Mouse (Mus musculus): Measurements from ENCODE around the gene Pttg1. TPM values are rescaled to one million over a fixed set of nuclear protein-coding genes. Genes with fewer than 3 reads are reported as not detected.

Pttg1 gene
- polyA plus RNA-seq, 1 experiment from 2014 or later, result 98.6 TPM

DNA sequence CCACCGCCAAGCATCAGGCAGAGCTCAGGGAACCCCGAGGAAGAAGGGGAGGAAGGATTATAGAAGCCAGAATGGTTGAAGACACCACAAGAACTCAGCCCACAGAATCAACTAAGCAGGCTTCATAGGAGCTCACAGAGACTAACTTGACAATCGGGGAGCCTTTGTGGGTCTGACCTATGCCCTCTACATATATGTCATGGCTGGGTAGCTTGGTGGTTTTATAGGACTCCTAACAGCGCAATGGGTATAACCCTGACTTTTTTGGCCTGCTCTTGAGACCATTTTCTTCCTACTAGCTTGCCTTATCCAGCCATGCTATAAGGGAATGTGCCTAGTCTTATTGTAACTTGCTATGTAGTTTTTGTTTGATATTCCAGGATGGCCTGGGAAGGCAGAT is 29.8 kb downstream of the Pttg1 start:
- Histone ChIP-seq H3K4me3 (ENCODE audit: low read length) (no peak overlapping the region), H3K27me3 (ENCODE audit: control insufficient read depth, insufficient read depth, low read depth, low read length) (no peaks in the 10 kb centered on the region), H3K27ac (ENCODE audit: low read length) (no peak overlapping the region), H3K4me1 (replicated peaks; ENCODE audit: control insufficient read depth, insufficient read depth, low read length) (no peaks in the 10 kb centered on the region), H3K36me3 (ENCODE audit: control insufficient read depth, insufficient read depth, low read length) (no peaks in the 10 kb centered on the region), H3K4me2 (ENCODE audit: low read depth, low read length) (no peak overlapping the region), H3K9me3 (ENCODE audit: control insufficient read depth, low read length) (no peaks in the 10 kb centered on the region), H3K9ac (ENCODE audit: low read length) (no peak overlapping the region)
- WGBS, result 90% methylated on average over 4 of the region's 4 CpGs
- no peak for ATAC-seq (ENCODE audit: low read depth)

DNA sequence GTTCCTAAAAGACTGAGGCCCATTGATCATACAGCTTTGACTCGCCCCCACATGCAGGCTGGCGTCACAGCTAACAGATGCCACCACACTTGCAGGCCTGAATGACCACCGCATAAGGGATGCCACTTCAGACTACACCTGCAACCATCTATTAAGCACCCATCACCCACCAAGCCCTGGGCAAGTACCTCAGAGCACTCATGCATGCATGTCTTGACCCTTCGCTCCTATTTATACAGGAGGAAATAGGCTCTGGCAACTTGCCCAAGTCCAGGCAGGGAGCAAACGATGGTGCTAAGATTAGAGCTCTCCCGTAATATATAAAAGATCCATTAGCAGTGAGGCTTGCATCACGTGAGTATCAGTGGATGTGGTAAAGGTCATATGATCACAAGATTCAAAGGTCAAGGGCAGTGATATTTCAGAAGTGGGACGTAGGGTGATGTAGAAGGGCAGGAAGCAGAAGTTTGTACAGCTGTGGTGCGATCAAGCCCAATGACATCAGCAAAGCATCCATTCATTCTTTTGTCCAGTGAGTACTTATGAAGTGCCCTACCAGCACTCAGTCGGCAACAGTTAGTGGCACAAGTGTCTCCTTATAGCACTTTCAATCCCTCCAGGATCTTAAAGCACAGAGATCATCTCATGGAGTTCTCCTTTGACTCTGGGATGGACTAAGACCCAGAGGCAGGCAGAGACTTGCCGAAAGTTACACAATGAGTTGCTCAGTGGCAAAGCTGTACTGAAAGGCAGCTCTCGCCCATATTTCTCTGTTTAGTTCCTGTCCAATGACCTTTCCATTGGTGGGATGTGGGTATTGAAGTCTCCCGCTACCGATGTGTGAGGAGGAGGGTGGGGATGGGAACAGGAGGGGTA is 30.7 kb downstream of the Pttg1 start:
- peak; percentile 51; the same call in 1 of the 2 replicates for ATAC-seq (ENCODE audit: low read depth)

DNA sequence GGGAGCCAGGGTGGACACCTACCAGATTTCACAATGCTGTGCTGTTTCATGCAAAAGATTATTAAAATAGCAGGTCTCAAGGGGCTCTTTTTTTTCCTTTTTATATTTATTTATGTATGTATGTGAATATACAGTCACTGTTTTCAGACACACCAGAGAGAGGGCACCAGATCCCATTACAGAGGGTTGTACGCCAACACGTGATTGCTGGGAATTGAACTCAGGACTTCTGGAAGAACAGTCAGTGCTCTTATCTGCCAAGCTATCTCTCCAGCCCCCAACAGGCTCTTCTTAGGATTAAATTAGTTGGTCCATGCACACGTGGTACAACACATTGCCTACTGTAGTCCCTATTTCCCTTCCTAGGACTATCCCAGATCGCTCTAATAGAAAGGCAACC is 32.7 kb downstream of the Pttg1 start:
- no peak overlapping the region for H3K9ac ChIP-seq (ENCODE audit: low read length)
- H3K27me3 ChIP-seq (ENCODE audit: control insufficient read depth, insufficient read depth, low read depth, low read length), result no peaks in the 10 kb centered on the region
- no peaks in the 10 kb centered on the region for H3K4me1 ChIP-seq (replicated peaks; ENCODE audit: control insufficient read depth, insufficient read depth, low read length)
- 82% methylated on average over 4 of the region's 4 CpGs for WGBS
- H3K27ac ChIP-seq (ENCODE audit: low read length), result no peak overlapping the region
- no peaks in the 10 kb centered on the region for H3K36me3 ChIP-seq (ENCODE audit: control insufficient read depth, insufficient read depth, low read length)
- no peak for ATAC-seq (ENCODE audit: low read depth)
- no peaks in the 10 kb centered on the region for H3K9me3 ChIP-seq (ENCODE audit: control insufficient read depth, low read length)
- no peak overlapping the region for H3K4me2 ChIP-seq (ENCODE audit: low read depth, low read length)
- no peak overlapping the region for H3K4me3 ChIP-seq (ENCODE audit: low read length)

More for the DNA sequence above, 30.7 kb downstream of the Pttg1 start:
- Histone ChIP-seq H3K27me3 (ENCODE audit: control insufficient read depth, insufficient read depth, low read depth, low read length) (no peaks in the 10 kb centered on the region), H3K4me3 (ENCODE audit: low read length) (no peak overlapping the region), H3K36me3 (ENCODE audit: control insufficient read depth, insufficient read depth, low read length) (no peaks in the 10 kb centered on the region), H3K4me1 (replicated peaks; ENCODE audit: control insufficient read depth, insufficient read depth, low read length) (no peaks in the 10 kb centered on the region), H3K9ac (ENCODE audit: low read length) (no peak overlapping the region), H3K27ac (ENCODE audit: low read length) (no peak overlapping the region), H3K4me2 (ENCODE audit: low read depth, low read length) (no peak overlapping the region), H3K9me3 (ENCODE audit: control insufficient read depth, low read length) (no peaks in the 10 kb centered on the region)
- 45% methylated on average over 14 of the region's 14 CpGs for WGBS

DNA sequence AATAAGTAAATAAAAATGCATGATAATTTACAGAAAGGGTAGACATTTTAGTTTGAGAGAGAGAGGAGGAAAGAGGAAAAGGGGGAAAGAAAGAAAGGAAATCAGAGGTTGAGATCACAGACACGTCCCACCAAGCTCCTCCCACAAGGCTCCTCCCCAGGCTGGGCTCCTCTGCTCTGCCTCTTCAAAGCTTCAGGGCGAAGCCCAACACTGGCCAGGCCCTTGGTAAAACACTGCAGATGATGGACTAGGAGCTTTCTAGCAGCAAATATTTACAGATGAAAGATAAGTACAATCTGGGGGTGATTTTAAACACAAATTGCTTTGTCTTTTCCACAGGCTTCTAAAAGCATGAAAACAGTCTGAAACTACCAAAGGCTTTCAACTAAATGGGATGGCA is 33.3 kb downstream of the Pttg1 start:
- H3K4me2 ChIP-seq (ENCODE audit: low read depth, low read length), result no peak overlapping the region
- no peak overlapping the region for H3K4me3 ChIP-seq (ENCODE audit: low read length)
- no peaks in the 10 kb centered on the region for H3K9me3 ChIP-seq (ENCODE audit: control insufficient read depth, low read length)
- ATAC-seq (ENCODE audit: low read depth), result no peak
- no peak overlapping the region for H3K9ac ChIP-seq (ENCODE audit: low read length)
- H3K4me1 ChIP-seq (replicated peaks; ENCODE audit: control insufficient read depth, insufficient read depth, low read length), result no peaks in the 10 kb centered on the region
- no peaks in the 10 kb centered on the region for H3K27me3 ChIP-seq (ENCODE audit: control insufficient read depth, insufficient read depth, low read depth, low read length)
- H3K27ac ChIP-seq (ENCODE audit: low read length), result no peak overlapping the region
- H3K36me3 ChIP-seq (ENCODE audit: control insufficient read depth, insufficient read depth, low read length), result no peaks in the 10 kb centered on the region
- WGBS, result 16% methylated on average over 2 of the region's 2 CpGs

DNA sequence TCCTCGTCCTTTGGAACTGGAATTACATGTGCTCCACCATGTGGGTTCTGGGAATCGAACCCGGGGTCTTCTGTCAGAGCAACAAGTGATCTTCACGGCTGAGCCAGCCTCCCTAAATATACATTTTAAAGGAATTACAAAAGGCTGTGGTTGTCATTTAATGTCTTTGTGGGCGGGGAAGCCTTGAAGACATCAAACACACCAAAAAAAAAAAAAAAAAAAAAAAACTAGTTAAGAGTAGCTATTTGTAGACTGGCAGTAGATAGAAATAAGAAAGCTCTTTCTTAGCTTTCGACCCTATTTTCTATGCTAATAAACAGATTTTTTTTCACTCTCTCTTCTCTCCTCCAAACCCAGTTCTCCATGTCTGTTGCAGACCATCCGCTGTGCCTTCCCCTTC is 36.9 kb downstream of the Pttg1 start:
- ATAC-seq (ENCODE audit: low read depth), result no peak
- Histone ChIP-seq H3K27ac (ENCODE audit: low read length) (no peak overlapping the region), H3K36me3 (ENCODE audit: control insufficient read depth, insufficient read depth, low read length) (no peaks in the 10 kb centered on the region), H3K4me2 (ENCODE audit: low read depth, low read length) (no peak overlapping the region), H3K27me3 (ENCODE audit: control insufficient read depth, insufficient read depth, low read depth, low read length) (no peaks in the 10 kb centered on the region), H3K4me3 (ENCODE audit: low read length) (no peak overlapping the region), H3K4me1 (replicated peaks; ENCODE audit: control insufficient read depth, insufficient read depth, low read length) (peaks cover 4% of the 10 kb centered on the region; the same call in 1 of the 2 replicates), H3K9me3 (ENCODE audit: control insufficient read depth, low read length) (no peaks in the 10 kb centered on the region), H3K9ac (ENCODE audit: low read length) (no peak overlapping the region)
- WGBS, result 77% methylated on average over 7 of the region's 7 CpGs

DNA sequence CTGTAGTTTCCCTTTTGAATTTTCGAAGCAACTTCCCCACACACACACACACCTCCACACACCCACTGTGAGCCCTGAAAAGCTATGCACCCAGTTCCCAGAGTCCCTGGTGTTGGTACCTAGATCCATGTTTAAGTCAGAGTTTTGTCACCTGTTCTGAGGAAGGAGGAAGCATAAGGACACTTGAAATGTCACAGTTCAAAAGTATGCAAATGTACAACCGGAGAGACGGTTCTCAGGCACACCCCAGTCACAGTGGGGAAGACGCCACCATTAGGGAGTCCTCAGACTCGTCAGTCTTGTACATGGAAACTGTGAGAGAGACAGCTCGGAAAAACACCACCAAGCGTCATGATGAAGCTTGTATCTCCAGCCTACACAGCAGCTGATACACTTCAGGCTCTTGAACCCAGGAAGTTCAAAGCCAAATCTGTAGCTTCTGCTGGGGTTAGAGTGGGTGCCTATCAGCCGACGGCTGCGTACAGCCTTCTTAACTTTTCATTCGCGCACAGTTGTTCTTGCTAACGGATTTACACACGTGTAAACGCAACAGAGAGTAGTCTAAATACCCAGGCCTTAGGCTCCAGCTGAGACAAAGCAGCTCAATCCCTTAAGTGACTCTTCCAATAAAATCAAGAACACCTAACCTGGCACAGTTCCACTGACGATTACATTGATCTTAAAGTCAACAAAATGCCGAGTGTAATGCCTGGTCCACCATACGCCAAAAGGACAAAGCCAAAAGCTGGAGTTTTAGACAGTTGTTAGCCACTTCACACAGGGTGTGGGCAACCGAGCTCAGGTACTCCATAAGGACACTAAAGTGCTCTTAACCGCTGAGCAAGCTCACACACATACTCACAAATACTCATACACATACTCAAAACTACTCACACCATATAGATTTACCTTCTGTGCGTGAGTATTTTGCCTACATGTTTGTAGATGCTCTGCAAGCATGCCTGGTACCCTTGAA is 37.6 kb downstream of the Pttg1 start:
- WGBS, result 66% methylated on average over 21 of the region's 21 CpGs
- ATAC-seq (ENCODE audit: low read depth), result no peak
- H3K4me2 ChIP-seq (ENCODE audit: low read depth, low read length), result no peak overlapping the region

DNA sequence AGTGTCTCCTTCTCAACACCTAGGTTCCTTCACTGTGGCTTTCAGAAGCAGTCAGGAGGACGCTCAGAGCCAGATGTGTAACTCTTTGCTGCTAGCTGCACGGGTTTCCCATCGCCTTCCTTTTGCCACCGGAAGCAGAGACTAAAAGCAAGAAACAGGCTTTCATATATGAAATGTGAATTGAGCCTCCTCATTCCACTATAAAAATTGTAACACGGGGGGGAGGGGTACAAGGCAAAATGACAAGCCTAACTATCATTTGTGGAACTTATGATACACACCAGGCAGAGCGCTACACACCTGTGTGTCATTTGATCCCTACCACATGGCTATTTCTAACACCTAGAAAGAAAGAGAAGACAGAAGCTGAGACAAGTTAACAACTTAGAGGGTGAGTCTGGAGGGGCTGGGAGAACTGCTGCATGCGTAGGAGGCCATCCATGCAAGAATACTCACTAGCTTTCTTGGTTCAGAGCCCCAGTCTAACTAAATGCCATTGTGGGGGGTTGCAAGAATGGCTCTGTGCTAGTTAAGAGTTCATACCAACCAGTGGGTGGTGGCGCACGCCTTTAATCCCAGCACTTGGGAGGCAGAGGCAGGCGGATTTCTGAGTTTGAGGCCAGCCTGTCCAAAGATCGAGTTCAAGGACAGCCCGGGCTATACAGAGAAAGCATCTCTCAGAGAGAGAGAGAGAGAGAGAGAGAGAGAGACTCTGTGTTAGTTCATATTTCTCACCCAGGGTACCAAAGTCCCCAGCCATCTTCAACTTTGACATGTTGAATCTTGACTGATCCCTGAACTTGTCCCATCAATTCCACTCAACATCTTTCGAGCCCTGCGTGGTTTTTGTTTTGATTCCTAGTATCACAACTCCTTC is 38.8 kb downstream of the Pttg1 start:
- Histone ChIP-seq H3K36me3 (ENCODE audit: control insufficient read depth, insufficient read depth, low read length) (no peaks in the 10 kb centered on the region), H3K27ac (ENCODE audit: low read length) (no peak overlapping the region), H3K9me3 (ENCODE audit: control insufficient read depth, low read length) (no peaks in the 10 kb centered on the region), H3K4me2 (ENCODE audit: low read depth, low read length) (no peak overlapping the region), H3K9ac (ENCODE audit: low read length) (no peak overlapping the region), H3K27me3 (ENCODE audit: control insufficient read depth, insufficient read depth, low read depth, low read length) (no peaks in the 10 kb centered on the region), H3K4me1 (replicated peaks; ENCODE audit: control insufficient read depth, insufficient read depth, low read length) (peaks cover 4% of the 10 kb centered on the region; the same call in 1 of the 2 replicates), H3K4me3 (ENCODE audit: low read length) (no peak overlapping the region)
- 84% methylated on average over 14 of the region's 14 CpGs for WGBS
- no peak for ATAC-seq (ENCODE audit: low read depth)

More for the DNA sequence above, 37.6 kb downstream of the Pttg1 start:
- Histone ChIP-seq H3K36me3 (ENCODE audit: control insufficient read depth, insufficient read depth, low read length) (no peaks in the 10 kb centered on the region), H3K9ac (ENCODE audit: low read length) (no peak overlapping the region), H3K27me3 (ENCODE audit: control insufficient read depth, insufficient read depth, low read depth, low read length) (no peaks in the 10 kb centered on the region), H3K9me3 (ENCODE audit: control insufficient read depth, low read length) (no peaks in the 10 kb centered on the region), H3K4me3 (ENCODE audit: low read length) (no peak overlapping the region), H3K4me1 (replicated peaks; ENCODE audit: control insufficient read depth, insufficient read depth, low read length) (peaks cover 4% of the 10 kb centered on the region; the same call in 1 of the 2 replicates), H3K27ac (ENCODE audit: low read length) (no peak overlapping the region)

DNA sequence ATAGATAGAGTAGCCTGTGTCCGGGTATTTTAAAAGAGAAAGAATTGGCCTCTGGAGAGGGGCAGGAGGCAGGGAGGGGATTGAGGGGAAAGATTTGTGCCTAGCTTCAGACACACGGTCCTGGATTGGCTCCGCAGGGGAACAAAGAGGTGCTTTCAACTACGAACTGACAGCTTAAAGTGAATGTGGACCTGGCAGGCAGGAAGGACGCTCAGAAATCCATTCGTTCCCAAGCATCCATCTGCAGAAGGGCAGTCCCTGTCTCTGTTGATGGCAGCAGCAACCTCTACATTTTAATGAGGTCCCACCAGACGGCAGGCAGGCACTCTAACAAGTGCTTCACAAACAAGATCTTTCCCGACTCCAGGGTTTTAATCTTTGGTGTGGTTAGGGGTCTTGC is 40.3 kb downstream of the Pttg1 start:
- peak overlapping the region; percentile 81 for H3K27ac ChIP-seq (ENCODE audit: low read length)
- peak; percentile 50 for ATAC-seq (ENCODE audit: low read depth)
- 4% methylated on average over 8 of the region's 8 CpGs for WGBS

More for the DNA sequence above, 40.3 kb downstream of the Pttg1 start:
- Histone ChIP-seq H3K27me3 (ENCODE audit: control insufficient read depth, insufficient read depth, low read depth, low read length) (no peaks in the 10 kb centered on the region), H3K9ac (ENCODE audit: low read length) (peak overlapping the region; percentile 55), H3K36me3 (ENCODE audit: control insufficient read depth, insufficient read depth, low read length) (no peaks in the 10 kb centered on the region), H3K9me3 (ENCODE audit: control insufficient read depth, low read length) (no peaks in the 10 kb centered on the region), H3K4me1 (replicated peaks; ENCODE audit: control insufficient read depth, insufficient read depth, low read length) (peaks cover 4% of the 10 kb centered on the region; the same call in 1 of the 2 replicates), H3K4me2 (ENCODE audit: low read depth, low read length) (peak overlapping the region; percentile 56), H3K4me3 (ENCODE audit: low read length) (peak overlapping the region; percentile 39)
